Mouse (Mus musculus): ENCODE results near the gene Spock1. TPM values are rescaled to one million over a fixed set of nuclear protein-coding genes. Genes with fewer than 3 reads are reported as not detected.

Spock1 gene
- polyA plus RNA-seq, 1 experiment from 2014 or later: 1.6 TPM

DNA sequence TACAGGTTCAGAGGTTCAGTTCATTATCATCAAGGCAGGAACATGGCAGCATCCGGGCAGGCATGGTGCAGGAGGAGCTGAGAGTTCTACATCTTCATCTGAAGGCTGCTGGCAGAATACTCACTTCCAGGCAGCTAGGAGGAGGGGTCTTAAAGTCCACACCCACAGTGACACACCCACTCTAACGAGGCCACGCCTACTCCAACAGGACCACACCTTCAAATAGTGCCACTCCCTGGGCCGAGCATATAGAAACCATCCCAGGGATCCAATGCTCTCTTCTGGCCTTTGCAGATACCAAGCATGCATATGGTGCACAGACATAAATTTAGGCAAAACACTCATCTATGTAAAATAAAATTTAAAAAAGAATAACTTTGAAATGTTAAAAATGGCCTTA lies 245.6 kb downstream of the Spock1 start:
- TF ChIP-seq CTCF (IDR thresholded peaks at IDR 0.05; ENCODE audit: low read depth): no peak
- no peak for TF ChIP-seq EP300 (optimal IDR thresholded peaks at IDR 0.05)
- Histone ChIP-seq H3K9ac (ENCODE audit: low read length) (no peak overlapping the region), H3K36me3 (ENCODE audit: control insufficient read depth, insufficient read depth, low read length) (no peaks in the 10 kb centered on the region), H3K4me3 (ENCODE audit: low read depth, low read length) (no peak overlapping the region), H3K27me3 (ENCODE audit: control insufficient read depth, insufficient read depth, low read length) (no peaks in the 10 kb centered on the region), H3K9me3 (ENCODE audit: control insufficient read depth, low read length) (no peaks in the 10 kb centered on the region), H3K4me1 (replicated peaks; ENCODE audit: control insufficient read depth, insufficient read depth) (no peaks in the 10 kb centered on the region), H3K27ac (replicated peaks) (no peak overlapping the region), H3K4me2 (replicated peaks; ENCODE audit: low read depth) (no peak overlapping the region)
- WGBS: 61% methylated on average over 4 of the region's 4 CpGs
- ATAC-seq (ENCODE audit: low FRiP score, low TSS enrichment) (no peak), DNase-seq (ENCODE audit: low spot score) (no peak)

DNA sequence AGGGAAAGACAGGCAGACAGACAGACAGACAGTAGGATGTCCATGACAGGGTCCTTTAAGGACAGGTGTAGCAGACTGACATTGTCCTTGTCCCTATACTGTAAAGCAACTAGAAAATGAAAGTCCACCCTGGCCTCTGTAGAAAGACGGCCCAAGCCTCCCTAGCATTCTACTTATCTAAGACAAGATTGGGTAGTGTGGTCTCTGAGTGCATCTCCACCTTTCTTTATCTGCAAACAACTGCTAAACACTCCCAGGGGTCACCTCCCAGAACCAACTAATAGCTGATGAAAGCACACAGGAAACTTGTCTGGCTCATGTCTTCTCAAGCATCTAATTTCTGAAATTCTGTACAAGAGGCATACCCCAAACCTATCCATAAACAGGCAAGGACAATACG lies 247.6 kb downstream of the Spock1 start:
- H3K27ac ChIP-seq (replicated peaks): no peak overlapping the region
- no peak overlapping the region for H3K9ac ChIP-seq (ENCODE audit: low read length)
- TF ChIP-seq EP300 (optimal IDR thresholded peaks at IDR 0.05) (no peak), CTCF (IDR thresholded peaks at IDR 0.05; ENCODE audit: low read depth) (no peak)
- H3K4me3 ChIP-seq (ENCODE audit: low read depth, low read length): no peak overlapping the region
- H3K4me1 ChIP-seq (replicated peaks; ENCODE audit: control insufficient read depth, insufficient read depth): no peaks in the 10 kb centered on the region
- H3K9me3 ChIP-seq (ENCODE audit: control insufficient read depth, low read length): no peaks in the 10 kb centered on the region
- ATAC-seq (ENCODE audit: low FRiP score, low TSS enrichment) (no peak), DNase-seq (ENCODE audit: low spot score) (no peak)
- no peaks in the 10 kb centered on the region for H3K36me3 ChIP-seq (ENCODE audit: control insufficient read depth, insufficient read depth, low read length)
- H3K4me2 ChIP-seq (replicated peaks; ENCODE audit: low read depth): no peak overlapping the region
- no peaks in the 10 kb centered on the region for H3K27me3 ChIP-seq (ENCODE audit: control insufficient read depth, insufficient read depth, low read length)
- WGBS: 71% methylated on average over 2 of the region's 2 CpGs

DNA sequence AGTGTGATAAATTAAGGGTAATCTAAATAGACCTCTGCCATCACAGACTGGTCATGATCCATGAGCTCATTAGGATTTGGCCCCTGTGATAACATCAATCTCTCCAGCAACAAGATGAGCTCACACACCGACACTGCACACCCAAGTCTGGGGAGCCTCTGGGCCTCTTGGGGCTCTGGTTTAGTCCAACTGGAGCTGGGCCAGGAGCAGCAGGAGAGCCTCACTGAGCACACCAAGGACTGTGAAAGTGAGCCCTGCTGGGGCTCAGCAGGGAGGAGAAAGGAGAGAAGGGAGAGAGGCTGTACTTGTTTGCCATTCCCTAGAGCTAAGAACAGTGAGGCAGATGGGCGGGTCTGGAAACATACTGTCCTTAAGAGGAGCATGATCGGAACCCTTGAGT lies 248.3 kb downstream of the Spock1 start:
- TF ChIP-seq EP300 (optimal IDR thresholded peaks at IDR 0.05): no peak
- no peak for TF ChIP-seq CTCF (IDR thresholded peaks at IDR 0.05; ENCODE audit: low read depth)
- DNase-seq (ENCODE audit: low spot score): no peak
- H3K27ac ChIP-seq (replicated peaks): no peak overlapping the region

DNA sequence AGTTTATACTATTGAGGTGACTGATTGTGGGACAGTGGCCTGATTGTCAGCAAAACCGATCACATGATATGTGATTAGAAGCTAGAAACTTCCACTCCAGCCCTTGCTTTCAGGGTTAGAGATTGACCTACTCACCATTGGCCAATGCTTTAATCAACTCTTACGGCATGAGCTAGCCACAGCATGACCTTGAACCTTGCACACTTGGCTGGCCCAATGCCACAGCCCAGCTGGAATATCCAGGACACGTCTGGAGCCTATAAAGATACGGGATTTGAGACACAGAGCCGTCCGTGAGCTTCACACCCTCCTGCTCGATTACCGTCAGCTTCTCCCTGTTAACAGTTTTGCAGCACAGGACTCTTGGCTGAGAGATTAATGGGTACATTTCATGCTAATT lies 251.5 kb downstream of the Spock1 start:
- H3K36me3 ChIP-seq (ENCODE audit: control insufficient read depth, insufficient read depth, low read length): no peaks in the 10 kb centered on the region
- H3K9me3 ChIP-seq (ENCODE audit: control insufficient read depth, low read length): no peaks in the 10 kb centered on the region
- DNase-seq (ENCODE audit: low spot score): no peak
- TF ChIP-seq EP300 (optimal IDR thresholded peaks at IDR 0.05): no peak
- no peak for TF ChIP-seq CTCF (IDR thresholded peaks at IDR 0.05; ENCODE audit: low read depth)
- no peak overlapping the region for H3K4me3 ChIP-seq (ENCODE audit: low read depth, low read length)
- H3K4me1 ChIP-seq (replicated peaks; ENCODE audit: control insufficient read depth, insufficient read depth): no peaks in the 10 kb centered on the region
- no peaks in the 10 kb centered on the region for H3K27me3 ChIP-seq (ENCODE audit: control insufficient read depth, insufficient read depth, low read length)
- no peak for ATAC-seq (ENCODE audit: low FRiP score, low TSS enrichment)
- no peak overlapping the region for H3K27ac ChIP-seq (replicated peaks)
- H3K4me2 ChIP-seq (replicated peaks; ENCODE audit: low read depth): no peak overlapping the region
- WGBS: 69% methylated on average over 8 of the region's 8 CpGs
- H3K9ac ChIP-seq (ENCODE audit: low read length): no peak overlapping the region

More for the DNA sequence above, 248.3 kb downstream of the Spock1 start:
- 63% methylated on average over 3 of the region's 3 CpGs for WGBS
- Histone ChIP-seq H3K36me3 (ENCODE audit: control insufficient read depth, insufficient read depth, low read length) (no peaks in the 10 kb centered on the region), H3K9me3 (ENCODE audit: control insufficient read depth, low read length) (no peaks in the 10 kb centered on the region), H3K4me1 (replicated peaks; ENCODE audit: control insufficient read depth, insufficient read depth) (no peaks in the 10 kb centered on the region), H3K4me2 (replicated peaks; ENCODE audit: low read depth) (no peak overlapping the region), H3K27me3 (ENCODE audit: control insufficient read depth, insufficient read depth, low read length) (no peaks in the 10 kb centered on the region), H3K4me3 (ENCODE audit: low read depth, low read length) (no peak overlapping the region), H3K9ac (ENCODE audit: low read length) (no peak overlapping the region)
- no peak for ATAC-seq (ENCODE audit: low FRiP score, low TSS enrichment)

DNA sequence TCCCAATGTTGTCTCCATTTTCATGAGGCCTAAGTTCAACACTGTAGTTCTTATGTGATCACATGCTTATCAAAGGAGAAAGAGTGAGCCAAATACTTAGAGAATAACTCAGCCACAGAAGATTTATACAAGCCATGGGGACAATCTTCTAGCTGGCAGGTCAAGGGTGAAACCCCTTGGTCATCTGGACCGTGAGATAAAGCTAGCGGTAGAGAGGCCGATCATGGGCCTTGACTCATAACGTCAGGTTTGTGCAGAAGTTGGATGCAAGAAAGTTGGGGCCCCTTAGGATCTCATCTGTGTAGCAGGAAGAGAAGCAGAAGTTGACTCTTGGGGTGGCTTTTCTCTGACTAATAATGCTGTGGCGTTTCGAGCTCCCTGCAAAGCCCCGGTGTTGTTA lies 253.8 kb downstream of the Spock1 start:
- WGBS: 81% methylated on average over 7 of the region's 7 CpGs
- DNase-seq (ENCODE audit: low spot score): no peak
- no peak overlapping the region for H3K4me3 ChIP-seq (ENCODE audit: low read depth, low read length)
- H3K9ac ChIP-seq (ENCODE audit: low read length): no peak overlapping the region
- H3K27ac ChIP-seq (replicated peaks): no peak overlapping the region
- H3K9me3 ChIP-seq (ENCODE audit: control insufficient read depth, low read length): no peaks in the 10 kb centered on the region
- no peaks in the 10 kb centered on the region for H3K36me3 ChIP-seq (ENCODE audit: control insufficient read depth, insufficient read depth, low read length)
- no peak for ATAC-seq (ENCODE audit: low FRiP score, low TSS enrichment)
- no peaks in the 10 kb centered on the region for H3K4me1 ChIP-seq (replicated peaks; ENCODE audit: control insufficient read depth, insufficient read depth)
- H3K27me3 ChIP-seq (ENCODE audit: control insufficient read depth, insufficient read depth, low read length): no peaks in the 10 kb centered on the region
- TF ChIP-seq EP300 (optimal IDR thresholded peaks at IDR 0.05) (no peak), CTCF (IDR thresholded peaks at IDR 0.05; ENCODE audit: low read depth) (no peak)
- no peak overlapping the region for H3K4me2 ChIP-seq (replicated peaks; ENCODE audit: low read depth)

DNA sequence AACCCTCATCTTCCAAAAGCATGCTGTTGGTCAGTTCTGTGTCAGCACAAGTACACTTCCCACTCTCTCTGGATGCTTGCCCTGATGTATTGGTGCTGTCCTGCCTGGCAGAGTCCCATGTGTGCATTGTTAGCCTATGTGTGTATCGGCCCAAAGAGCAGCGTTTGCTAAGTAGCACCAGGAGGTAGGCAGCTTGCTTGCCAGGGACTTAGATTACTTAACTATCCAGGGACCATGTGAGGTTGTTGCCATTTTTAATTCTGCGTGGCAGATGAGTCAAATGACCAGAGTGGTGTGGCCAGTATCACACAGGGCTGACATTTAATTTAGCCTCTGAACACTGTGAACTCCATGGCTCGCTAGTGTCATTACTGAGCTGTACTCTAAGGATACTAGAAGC lies 256.9 kb downstream of the Spock1 start:
- Histone ChIP-seq H3K4me2 (replicated peaks; ENCODE audit: low read depth) (no peak overlapping the region), H3K27ac (replicated peaks) (no peak overlapping the region), H3K36me3 (ENCODE audit: control insufficient read depth, insufficient read depth, low read length) (no peaks in the 10 kb centered on the region), H3K27me3 (ENCODE audit: control insufficient read depth, insufficient read depth, low read length) (no peaks in the 10 kb centered on the region), H3K4me3 (ENCODE audit: low read depth, low read length) (no peak overlapping the region), H3K9ac (ENCODE audit: low read length) (no peak overlapping the region), H3K9me3 (ENCODE audit: control insufficient read depth, low read length) (no peaks in the 10 kb centered on the region), H3K4me1 (replicated peaks; ENCODE audit: control insufficient read depth, insufficient read depth) (no peaks in the 10 kb centered on the region)
- no peak for DNase-seq (ENCODE audit: low spot score)
- no peak for ATAC-seq (ENCODE audit: low FRiP score, low TSS enrichment)
- TF ChIP-seq CTCF (IDR thresholded peaks at IDR 0.05; ENCODE audit: low read depth) (no peak), EP300 (optimal IDR thresholded peaks at IDR 0.05) (no peak)
- 70% methylated on average over 4 of the region's 4 CpGs for WGBS

Measured in stomach, postnatal 0 days (tissue).